Mouse (Mus musculus): ENCODE data around the gene Cdc42bpb. TPM values are rescaled to one million over a fixed set of nuclear protein-coding genes. Genes with fewer than 3 reads are reported as not detected.

Cdc42bpb gene
- polyA plus RNA-seq (2014; fragmentation: Nextera tagmentation; extraction: Ambion mirVana), result 43.4 and 54.1 TPM in 2 replicates

DNA sequence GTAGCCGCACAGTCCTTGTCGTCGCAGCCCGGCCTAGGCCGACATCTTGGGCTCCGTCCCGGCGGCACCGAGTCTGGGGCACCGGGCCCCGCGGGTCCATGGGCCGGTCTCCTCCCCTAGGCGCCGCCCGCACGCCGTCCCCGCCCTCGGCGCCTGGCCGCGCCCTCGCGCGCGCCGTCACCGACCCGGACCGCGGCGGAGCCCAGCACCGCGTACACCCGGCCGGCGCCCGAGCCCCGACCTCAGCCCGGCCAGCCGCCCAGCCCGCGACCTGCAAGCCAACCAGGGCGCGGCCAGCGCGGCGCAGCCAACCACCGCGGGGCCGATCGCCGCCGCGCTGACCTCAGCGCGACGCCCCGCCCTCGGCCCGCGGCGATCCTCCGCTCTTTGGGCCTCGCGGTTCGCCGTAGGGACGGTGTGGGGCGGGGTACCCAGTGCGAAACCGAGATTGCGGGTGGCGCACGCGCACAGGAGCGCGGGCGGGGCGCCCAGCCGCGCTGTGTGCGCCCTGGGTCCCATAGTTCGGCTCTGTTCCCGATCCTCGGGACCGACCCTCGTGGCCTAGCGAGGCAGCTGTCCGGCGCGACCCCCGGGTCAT, at the start of gene Cdc42bpb:
Gene Cdc42bpb, minus strand, starts transcription at position 343 of the 598 bp plus-strand sequence.
- Histone ChIP-seq H3K9me3 (ENCODE audit: control insufficient read depth, low read length) (no peaks in the 10 kb centered on the region), H3K27me3 (ENCODE audit: control insufficient read depth, insufficient read depth, low read length) (no peaks in the 10 kb centered on the region), H3K4me2 (ENCODE audit: low read depth, low read length) (peak within 1 kb of the TSS; percentile 87), H3K4me1 (ENCODE audit: control insufficient read depth, insufficient read depth, low read length) (peaks cover 25% of the 10 kb centered on the region; the same call in 1 of the 2 replicates), H3K9ac (replicated peaks; ENCODE audit: low read depth, low read length) (peak within 1 kb of the TSS; percentile 95), H3K36me3 (ENCODE audit: control insufficient read depth, insufficient read depth, low read length) (no peaks in the 10 kb centered on the region), H3K27ac (ENCODE audit: low read depth, low read length) (peak within 1 kb of the TSS; percentile 95), H3K4me3 (ENCODE audit: low read depth, low read length) (peak within 1 kb of the TSS; percentile 96)
- WGBS, result under 1% methylated on average over 59 of the region's 94 CpGs
- ATAC-seq (ENCODE audit: low read depth), result peak; percentile 97

DNA sequence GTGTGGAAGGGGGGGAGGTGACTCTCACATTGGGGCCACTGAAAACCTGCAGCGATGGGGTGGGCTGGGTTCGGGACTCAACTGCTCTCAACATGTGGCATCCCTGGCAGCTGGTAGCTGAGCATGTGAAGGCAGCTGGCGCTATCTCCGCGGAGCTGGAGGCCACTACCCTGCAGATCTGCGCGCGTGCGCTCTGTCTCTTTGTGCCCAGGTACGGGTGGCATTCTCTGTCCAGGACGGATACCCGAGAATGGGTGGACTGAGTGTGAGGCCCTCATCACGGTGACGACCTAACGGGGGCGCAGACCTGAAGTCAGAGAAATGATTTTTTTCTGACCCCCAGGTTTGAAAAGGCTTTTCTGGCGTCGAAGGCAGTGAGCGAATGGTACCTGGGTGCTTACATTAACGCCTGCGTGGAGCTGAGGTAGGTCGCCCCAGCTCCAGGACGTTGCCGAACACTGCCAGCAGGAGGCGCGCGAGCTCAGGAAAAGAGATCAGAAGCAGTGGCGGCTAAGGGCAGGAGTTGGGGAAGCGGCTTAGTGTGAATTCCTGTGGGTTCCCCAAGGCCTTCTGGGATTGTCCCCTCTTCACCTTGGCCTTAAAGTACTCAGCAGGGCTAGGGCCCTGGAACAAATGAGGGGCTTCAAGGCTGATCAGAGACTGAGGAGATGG, 48.4 kb upstream of the Cdc42bpb start:
- 21% methylated on average over 29 of the region's 29 CpGs for WGBS
- H3K36me3 ChIP-seq (ENCODE audit: control insufficient read depth, insufficient read depth, low read length), result no peaks in the 10 kb centered on the region
- no peak overlapping the region for H3K27ac ChIP-seq (ENCODE audit: low read depth, low read length)
- no peaks in the 10 kb centered on the region for H3K9me3 ChIP-seq (ENCODE audit: control insufficient read depth, low read length)
- H3K4me3 ChIP-seq (ENCODE audit: low read depth, low read length), result no peak overlapping the region
- H3K4me1 ChIP-seq (ENCODE audit: control insufficient read depth, insufficient read depth, low read length), result peaks cover 7% of the 10 kb centered on the region; the same call in 1 of the 2 replicates
- H3K9ac ChIP-seq (replicated peaks; ENCODE audit: low read depth, low read length), result no peak overlapping the region
- ATAC-seq (ENCODE audit: low read depth), result peak; percentile 45; the same call in 1 of the 2 replicates
- no peak overlapping the region; the same call in 1 of the 2 replicates for H3K4me2 ChIP-seq (ENCODE audit: low read depth, low read length)
- H3K27me3 ChIP-seq (ENCODE audit: control insufficient read depth, insufficient read depth, low read length), result peaks cover 73% of the 10 kb centered on the region

DNA sequence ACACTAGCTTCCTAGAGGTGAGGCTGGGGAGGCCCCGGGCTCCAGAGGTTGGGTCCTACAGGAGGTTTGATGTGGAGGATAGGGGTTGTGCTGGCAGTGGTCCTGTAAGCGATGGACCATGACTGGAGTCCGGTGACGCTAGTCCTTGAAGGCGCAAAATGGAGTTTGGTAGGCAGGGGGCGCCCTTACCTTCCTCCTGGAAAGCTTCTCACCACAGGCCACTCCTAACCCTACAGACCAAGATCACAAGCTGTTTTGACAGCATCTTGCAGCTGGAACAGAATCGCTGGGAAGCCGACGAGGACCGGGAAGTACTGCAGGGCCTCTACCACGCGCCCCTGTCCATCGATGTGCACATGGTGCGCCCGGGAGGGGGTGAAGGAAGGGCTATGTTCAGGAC, 47.7 kb upstream of the Cdc42bpb start:
- H3K4me1 ChIP-seq (ENCODE audit: control insufficient read depth, insufficient read depth, low read length), result peaks cover 7% of the 10 kb centered on the region; the same call in 1 of the 2 replicates
- no peaks in the 10 kb centered on the region for H3K36me3 ChIP-seq (ENCODE audit: control insufficient read depth, insufficient read depth, low read length)
- H3K4me3 ChIP-seq (ENCODE audit: low read depth, low read length), result no peak overlapping the region
- 5% methylated on average over 15 of the region's 15 CpGs for WGBS
- H3K27ac ChIP-seq (ENCODE audit: low read depth, low read length), result no peak overlapping the region
- ATAC-seq (ENCODE audit: low read depth), result no peak
- peaks cover 66% of the 10 kb centered on the region for H3K27me3 ChIP-seq (ENCODE audit: control insufficient read depth, insufficient read depth, low read length)
- H3K9ac ChIP-seq (replicated peaks; ENCODE audit: low read depth, low read length), result no peak overlapping the region
- H3K4me2 ChIP-seq (ENCODE audit: low read depth, low read length), result no peak overlapping the region
- H3K9me3 ChIP-seq (ENCODE audit: control insufficient read depth, low read length), result no peaks in the 10 kb centered on the region

DNA sequence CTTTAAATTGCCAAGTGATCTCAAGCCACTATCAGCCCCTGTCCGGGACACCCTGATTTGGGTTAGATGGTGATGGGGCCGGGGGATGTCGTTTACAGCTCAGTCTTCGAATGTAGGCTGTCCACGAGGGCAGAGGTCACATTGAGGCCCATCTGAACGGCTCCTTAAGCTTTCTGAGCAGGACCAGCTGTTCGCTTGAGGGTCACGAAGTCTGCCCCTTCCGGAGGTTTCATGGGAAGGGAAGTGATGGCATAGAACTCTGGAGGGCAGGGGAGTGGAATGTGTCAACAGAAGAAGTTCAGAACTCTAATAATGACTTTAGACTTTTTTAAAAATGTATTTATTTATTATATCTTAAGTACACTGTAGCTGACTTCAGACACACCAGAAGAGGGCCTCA, 47.0 kb upstream of the Cdc42bpb start:
- no peak overlapping the region for H3K4me3 ChIP-seq (ENCODE audit: low read depth, low read length)
- H3K27ac ChIP-seq (ENCODE audit: low read depth, low read length), result no peak overlapping the region
- no peak overlapping the region for H3K9ac ChIP-seq (replicated peaks; ENCODE audit: low read depth, low read length)
- H3K9me3 ChIP-seq (ENCODE audit: control insufficient read depth, low read length), result no peaks in the 10 kb centered on the region
- no peaks in the 10 kb centered on the region for H3K36me3 ChIP-seq (ENCODE audit: control insufficient read depth, insufficient read depth, low read length)
- H3K27me3 ChIP-seq (ENCODE audit: control insufficient read depth, insufficient read depth, low read length), result peaks cover 60% of the 10 kb centered on the region
- H3K4me2 ChIP-seq (ENCODE audit: low read depth, low read length), result no peak overlapping the region
- peaks cover 3% of the 10 kb centered on the region; the same call in 1 of the 2 replicates for H3K4me1 ChIP-seq (ENCODE audit: control insufficient read depth, insufficient read depth, low read length)
- ATAC-seq (ENCODE audit: low read depth), result no peak
- WGBS, result 19% methylated on average over 9 of the region's 9 CpGs

DNA sequence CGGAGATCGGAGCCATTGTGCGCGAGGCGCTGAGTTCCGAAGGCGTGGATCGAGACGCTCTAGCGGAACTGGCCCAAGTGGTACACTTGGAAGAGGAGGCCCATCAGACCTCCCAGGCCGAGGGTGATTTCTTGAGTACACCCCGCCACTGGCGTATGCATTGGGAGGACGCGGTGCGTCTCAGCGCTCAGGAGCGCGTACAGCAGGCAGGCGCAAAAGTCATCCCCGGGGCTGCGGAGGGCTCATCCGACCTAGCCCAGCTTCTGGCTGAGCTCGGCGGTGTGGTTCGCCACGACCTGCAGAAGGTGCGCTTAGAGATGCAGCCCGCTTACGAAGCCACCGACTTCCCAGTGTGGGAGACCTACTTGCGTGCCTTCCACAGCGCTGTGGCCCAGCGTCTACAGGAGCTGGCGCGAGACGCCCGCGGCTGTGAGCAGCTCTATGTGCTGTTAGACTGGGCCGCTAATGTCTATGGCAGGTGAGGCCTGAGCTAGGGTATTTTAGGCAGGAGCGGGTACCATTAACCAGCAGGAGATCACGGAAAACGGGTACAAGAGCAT, 46.1 kb upstream of the Cdc42bpb start:
- Histone ChIP-seq H3K27ac (ENCODE audit: low read depth, low read length) (no peak overlapping the region), H3K4me1 (ENCODE audit: control insufficient read depth, insufficient read depth, low read length) (0 out of 2 replicates have a peak, but pooled peaks cover under 1% of the 10 kb centered on the region), H3K27me3 (ENCODE audit: control insufficient read depth, insufficient read depth, low read length) (peaks cover 58% of the 10 kb centered on the region), H3K9ac (replicated peaks; ENCODE audit: low read depth, low read length) (0 out of 2 replicates have a peak overlapping the region, but pooled peaks have one; percentile 28), H3K4me3 (ENCODE audit: low read depth, low read length) (peak overlapping the region; percentile 24), H3K4me2 (ENCODE audit: low read depth, low read length) (peak overlapping the region; percentile 42), H3K36me3 (ENCODE audit: control insufficient read depth, insufficient read depth, low read length) (no peaks in the 10 kb centered on the region), H3K9me3 (ENCODE audit: control insufficient read depth, low read length) (no peaks in the 10 kb centered on the region)
- no peak for ATAC-seq (ENCODE audit: low read depth)
- 3% methylated on average over 43 of the region's 43 CpGs for WGBS

DNA sequence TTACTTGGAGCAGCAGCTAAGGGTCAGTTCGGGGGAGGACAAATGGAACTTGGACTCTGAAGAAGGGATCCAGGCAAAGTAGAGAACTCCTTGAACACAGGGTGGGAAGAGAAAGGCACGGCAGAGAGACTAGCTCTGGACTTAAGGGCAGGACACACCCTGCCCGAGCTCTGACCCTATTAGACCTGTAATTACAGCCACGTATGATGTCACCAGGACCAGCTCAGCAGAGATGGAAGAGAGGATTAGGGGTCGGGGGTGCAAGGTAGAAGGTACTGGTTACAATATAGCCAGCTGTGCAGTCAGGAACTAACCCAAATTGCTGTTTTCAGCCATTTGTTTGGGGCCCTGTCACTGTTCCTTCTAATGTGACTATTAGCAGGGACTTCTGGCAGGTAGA, 45.3 kb upstream of the Cdc42bpb start:
- Histone ChIP-seq H3K4me3 (ENCODE audit: low read depth, low read length) (no peak overlapping the region), H3K27me3 (ENCODE audit: control insufficient read depth, insufficient read depth, low read length) (peaks cover 50% of the 10 kb centered on the region), H3K4me2 (ENCODE audit: low read depth, low read length) (no peak overlapping the region), H3K9me3 (ENCODE audit: control insufficient read depth, low read length) (no peaks in the 10 kb centered on the region), H3K9ac (replicated peaks; ENCODE audit: low read depth, low read length) (no peak overlapping the region), H3K36me3 (ENCODE audit: control insufficient read depth, insufficient read depth, low read length) (no peaks in the 10 kb centered on the region), H3K27ac (ENCODE audit: low read depth, low read length) (no peak overlapping the region), H3K4me1 (ENCODE audit: control insufficient read depth, insufficient read depth, low read length) (no peaks in the 10 kb centered on the region)
- 28% methylated on average over 5 of the region's 5 CpGs for WGBS
- no peak for ATAC-seq (ENCODE audit: low read depth)

DNA sequence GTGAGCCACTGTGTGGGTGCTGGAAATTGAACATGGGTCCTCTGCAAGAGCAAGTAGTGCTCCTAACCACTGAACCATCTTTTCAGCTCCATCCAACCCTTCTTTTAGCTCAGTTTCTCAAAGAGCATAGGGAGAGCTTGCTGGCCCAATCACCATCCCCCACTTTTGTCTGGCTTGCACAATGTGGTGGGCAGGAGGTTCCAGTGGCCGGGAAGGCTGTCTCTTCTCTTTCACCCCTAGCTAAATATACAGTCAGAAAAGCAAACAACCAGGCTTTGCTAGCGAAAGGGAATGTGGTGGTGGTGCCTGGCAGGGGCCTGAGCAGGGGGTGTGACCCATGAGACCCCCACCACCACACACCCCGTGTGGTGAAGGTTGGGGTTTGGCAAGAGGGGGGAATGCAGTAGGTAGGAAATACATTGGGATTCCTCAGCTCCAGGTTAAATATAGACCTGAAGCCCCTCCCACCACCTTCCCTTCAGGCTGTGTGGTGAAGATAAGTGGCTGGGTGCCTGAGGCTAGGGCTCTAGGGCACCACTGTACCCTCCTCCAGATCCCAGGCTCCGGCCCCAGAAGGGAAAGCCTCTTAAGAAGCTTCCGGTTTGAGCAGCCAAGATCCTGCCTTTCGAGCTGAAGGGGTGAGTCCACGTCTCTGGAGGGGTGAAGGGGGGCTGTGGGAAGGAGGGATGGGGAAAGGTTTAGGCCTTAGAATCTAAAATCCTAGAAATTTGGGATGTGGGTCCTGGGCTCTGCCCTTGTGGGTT, 43.6 kb upstream of the Cdc42bpb start:
- Histone ChIP-seq H3K27me3 (ENCODE audit: control insufficient read depth, insufficient read depth, low read length) (peaks cover 44% of the 10 kb centered on the region), H3K27ac (ENCODE audit: low read depth, low read length) (no peak overlapping the region), H3K4me3 (ENCODE audit: low read depth, low read length) (no peak overlapping the region), H3K9ac (replicated peaks; ENCODE audit: low read depth, low read length) (no peak overlapping the region), H3K4me1 (ENCODE audit: control insufficient read depth, insufficient read depth, low read length) (no peaks in the 10 kb centered on the region; the same call in 1 of the 2 replicates), H3K9me3 (ENCODE audit: control insufficient read depth, low read length) (no peaks in the 10 kb centered on the region), H3K36me3 (ENCODE audit: control insufficient read depth, insufficient read depth, low read length) (no peaks in the 10 kb centered on the region), H3K4me2 (ENCODE audit: low read depth, low read length) (no peak overlapping the region)
- ATAC-seq (ENCODE audit: low read depth), result no peak
- WGBS, result 46% methylated on average over 7 of the region's 7 CpGs

DNA sequence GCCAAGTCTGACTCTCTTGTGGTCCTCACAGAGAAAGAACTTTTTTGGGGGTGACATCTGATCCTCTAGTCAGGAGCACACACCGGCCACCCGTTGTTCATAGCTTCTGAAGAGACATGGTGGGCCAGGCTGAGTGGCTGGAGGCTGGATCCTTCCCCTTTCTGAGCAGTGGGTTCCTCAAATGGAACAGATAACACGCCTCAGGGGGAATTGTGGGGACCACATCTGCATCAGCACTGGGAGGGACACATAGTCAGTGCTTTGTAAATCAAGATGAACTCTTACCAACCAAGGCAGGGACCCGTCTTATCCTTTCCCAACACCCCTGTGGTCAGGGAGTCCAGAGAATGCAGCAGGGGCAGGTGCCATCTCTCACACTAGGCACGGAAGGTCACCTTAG, 42.4 kb upstream of the Cdc42bpb start:
- H3K27me3 ChIP-seq (ENCODE audit: control insufficient read depth, insufficient read depth, low read length), result peaks cover 34% of the 10 kb centered on the region
- ATAC-seq (ENCODE audit: low read depth), result no peak
- 75% methylated on average over 5 of the region's 5 CpGs for WGBS

More for the DNA sequence above, 42.4 kb upstream of the Cdc42bpb start:
- no peaks in the 10 kb centered on the region for H3K9me3 ChIP-seq (ENCODE audit: control insufficient read depth, low read length)
- no peak overlapping the region for H3K4me2 ChIP-seq (ENCODE audit: low read depth, low read length)
- H3K4me3 ChIP-seq (ENCODE audit: low read depth, low read length), result no peak overlapping the region
- H3K27ac ChIP-seq (ENCODE audit: low read depth, low read length), result no peak overlapping the region
- no peaks in the 10 kb centered on the region; the same call in 1 of the 2 replicates for H3K4me1 ChIP-seq (ENCODE audit: control insufficient read depth, insufficient read depth, low read length)
- H3K36me3 ChIP-seq (ENCODE audit: control insufficient read depth, insufficient read depth, low read length), result no peaks in the 10 kb centered on the region
- no peak overlapping the region for H3K9ac ChIP-seq (replicated peaks; ENCODE audit: low read depth, low read length)

All from neural tube, embryonic 14.5 days (tissue).